Mouse (Mus musculus) layer of hippocampus, postnatal 10 days (tissue): ENCODE results near the gene Gpr137. TPM values are rescaled to one million over a fixed set of nuclear protein-coding genes. Genes with fewer than 3 reads are reported as not detected.

Source experiments
- DNase-seq, 2 experiments: peaks; one replicate each; pipeline ENCODE4 v3.0.0; 2021; ENCODE audit warnings: low spot score in 2 of 2
- total RNA-seq, 2 experiments: library from RNA; stranded (reverse); gene quantifications; 2 replicates each; pipeline ENCODE4 v1.2.3; 2021

Gpr137 gene
- total RNA-seq, 2 experiments from 2014 or later = 73.7 to 74.1 TPM

DNA sequence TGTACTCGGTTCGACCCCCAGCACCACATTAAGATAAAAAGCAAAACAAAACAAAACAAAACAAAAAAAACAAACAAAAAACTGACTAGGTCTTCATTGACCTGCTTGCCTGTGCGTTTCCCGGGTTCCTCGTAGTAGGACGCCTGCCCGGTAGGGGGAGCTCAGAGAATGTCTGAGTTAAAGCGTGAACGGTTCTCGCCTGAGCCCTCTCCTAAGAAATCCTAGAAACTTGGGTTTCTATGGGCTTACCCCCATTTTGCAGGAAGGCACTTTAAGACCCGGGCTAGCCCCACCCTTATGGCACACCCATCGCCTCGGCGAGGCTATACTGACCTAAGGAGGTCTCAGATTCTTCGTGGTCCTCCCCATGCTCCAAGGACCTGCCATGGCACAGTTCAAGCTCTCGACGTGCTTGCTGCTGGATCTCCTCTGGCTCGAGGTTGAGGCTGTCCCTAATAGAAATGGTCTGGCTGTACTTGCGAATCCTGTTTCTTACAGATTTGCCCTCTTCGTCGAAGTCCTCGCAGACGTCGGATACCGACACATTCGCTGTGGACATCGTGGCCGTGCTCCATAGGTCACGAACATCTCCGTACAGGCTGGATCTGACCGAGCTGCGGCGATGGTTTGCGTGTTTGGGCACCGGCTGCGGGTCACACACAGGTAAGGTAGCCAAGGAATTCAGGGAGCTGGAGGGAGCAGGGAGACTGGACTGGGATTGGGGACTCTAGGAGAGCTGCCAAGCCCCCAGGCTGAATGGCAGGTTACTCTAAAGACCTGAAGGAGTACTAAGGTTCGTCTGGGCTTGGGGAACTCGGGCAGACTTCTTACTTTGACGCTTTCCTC, 17.6 kb downstream of the Gpr137 start:
- DNase-seq = peak; percentile 86 to 90

DNA sequence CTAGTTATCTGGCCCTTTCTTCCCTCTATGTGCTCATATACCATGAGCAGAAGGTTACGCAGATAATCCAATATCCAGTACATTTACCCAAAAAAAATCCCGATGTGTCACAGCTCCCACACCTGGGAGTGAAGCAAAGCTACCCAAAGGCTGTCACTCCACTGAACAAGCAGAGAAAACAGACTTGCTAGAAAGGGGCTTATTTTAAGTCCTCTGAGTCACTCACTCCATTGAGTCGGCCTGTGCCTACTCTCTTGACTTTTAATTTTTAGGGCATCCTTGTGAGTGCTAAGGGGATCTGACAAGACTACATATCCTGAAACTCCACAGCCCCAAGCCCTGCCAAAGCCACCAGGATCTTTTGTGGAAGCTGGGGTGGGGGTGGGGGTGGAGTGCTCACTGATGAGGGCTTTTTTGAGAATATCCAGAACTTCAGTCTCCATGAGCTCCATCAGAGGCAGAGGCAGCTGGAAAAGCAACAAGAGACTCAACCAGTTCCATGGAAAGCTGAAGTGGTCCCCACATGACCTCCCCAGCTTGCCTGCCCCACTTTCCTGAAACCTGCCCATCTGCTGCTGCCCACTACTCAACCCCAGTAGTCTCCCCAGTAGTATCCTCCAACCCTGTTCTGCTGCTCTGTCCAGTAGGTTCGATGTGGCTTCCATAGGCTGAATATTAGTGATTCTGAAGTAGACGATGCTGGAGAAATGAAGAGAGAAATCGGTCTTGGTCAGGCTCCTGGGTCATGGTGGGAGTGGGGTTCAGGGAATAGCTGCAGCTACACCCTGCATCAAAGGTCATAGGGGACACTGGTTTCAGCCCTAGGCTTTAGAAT, 19.2 kb downstream of the Gpr137 start:
- no peak for DNase-seq

- DNase-seq = peak; percentile 99
Observed at GRCm38 (mm10) chr19:6921647-6922567, 20.4 kb downstream of the Gpr137 start, which contains the start of gene Esrra. Esrra (minus strand) TSS chr19:6921813.

DNA sequence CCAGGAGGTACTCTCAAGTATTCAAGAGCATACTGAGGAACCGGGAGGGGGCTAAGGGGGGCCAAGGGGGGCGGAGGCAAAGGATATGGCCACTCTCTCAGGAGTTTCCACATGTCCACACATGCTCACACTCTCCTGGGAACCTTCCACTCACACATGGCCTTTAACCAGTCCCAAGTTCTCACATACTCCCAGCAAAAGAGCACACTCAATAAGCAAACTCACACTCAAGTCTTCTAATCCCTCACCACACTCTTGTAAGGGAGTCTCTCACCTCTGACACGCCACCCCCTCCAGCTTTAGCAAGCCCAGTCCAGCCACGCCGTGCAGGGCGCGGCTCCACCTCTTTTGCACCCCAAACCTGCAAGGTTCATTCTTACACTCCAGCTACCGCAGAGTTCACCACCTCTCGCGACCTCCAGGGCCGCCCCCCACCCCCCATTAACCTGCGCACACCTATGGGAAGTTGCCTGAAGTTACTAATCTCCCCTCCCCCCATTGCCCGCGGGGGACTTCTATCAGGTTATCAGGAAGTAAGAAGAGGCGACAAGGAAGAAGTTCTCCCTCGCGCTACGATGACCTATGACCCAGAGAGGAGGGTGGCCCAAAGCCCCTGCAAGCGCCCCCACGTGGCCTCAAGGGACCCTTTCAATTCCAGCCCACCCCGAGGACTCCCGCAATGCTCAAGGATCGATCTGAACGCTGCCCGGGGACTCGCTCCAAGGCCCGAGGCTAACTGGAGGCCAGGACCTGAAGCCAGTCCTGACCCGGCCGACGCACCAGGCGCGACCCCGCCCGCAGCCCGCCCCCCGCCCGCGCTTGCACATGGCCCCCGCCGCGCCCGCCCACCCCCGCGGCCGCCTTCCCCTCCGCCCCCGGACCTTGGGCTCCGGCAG, 21.3 kb downstream of the Gpr137 start:
- DNase-seq = peak in 1 of 2 experiments; percentile 67

GRCm38 (mm10) chr19:6919876-6920740, 22.2 kb downstream of the Gpr137 start:
- no peak for DNase-seq

GRCm38 (mm10) chr19:6919431-6919830, 22.8 kb downstream of the Gpr137 start:
- no peak for DNase-seq

DNA sequence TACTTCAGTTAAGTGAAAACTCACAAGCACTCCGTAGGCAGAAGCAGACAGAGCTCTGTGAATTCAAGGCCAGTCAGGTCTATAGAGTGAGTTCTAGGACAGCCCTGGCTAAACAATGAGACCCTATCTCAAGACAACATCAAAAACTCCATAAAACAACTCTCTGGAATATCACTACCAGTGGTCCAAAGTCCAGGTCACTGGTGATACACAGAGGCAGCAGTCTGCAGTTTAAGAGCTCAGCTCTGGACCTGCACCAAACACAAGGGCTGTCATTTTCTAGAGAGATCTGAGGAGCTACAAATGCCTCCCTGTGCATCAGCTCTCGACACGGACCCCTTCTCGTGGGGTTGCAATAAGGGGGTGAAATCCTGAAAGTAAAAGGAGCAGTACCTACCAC, 24.0 kb downstream of the Gpr137 start:
- no peak for DNase-seq

- DNase-seq = no peak
Observed at GRCm38 (mm10) chr19:6916496-6916895, 25.8 kb downstream of the Gpr137 start.

DNA sequence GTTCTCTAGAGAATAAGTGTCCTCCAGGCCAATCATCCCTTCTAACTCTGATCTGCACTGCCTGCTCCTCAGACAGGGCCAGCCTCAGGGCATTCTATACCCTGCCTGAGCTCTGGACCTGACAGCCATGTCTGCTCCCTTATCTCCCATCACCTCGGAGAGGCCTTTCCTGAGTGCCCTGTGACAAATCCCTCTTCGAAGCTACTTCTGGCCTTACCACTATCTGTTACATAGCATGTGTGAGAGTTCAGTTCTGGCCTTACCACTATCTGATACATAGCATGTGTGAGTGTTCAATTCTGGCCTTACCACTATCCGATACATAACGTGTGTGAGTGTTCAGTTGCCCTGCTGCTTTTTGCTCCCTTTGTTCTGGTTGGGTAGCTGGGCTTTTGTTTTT, 27.0 kb downstream of the Gpr137 start:
- DNase-seq = no peak

DNA sequence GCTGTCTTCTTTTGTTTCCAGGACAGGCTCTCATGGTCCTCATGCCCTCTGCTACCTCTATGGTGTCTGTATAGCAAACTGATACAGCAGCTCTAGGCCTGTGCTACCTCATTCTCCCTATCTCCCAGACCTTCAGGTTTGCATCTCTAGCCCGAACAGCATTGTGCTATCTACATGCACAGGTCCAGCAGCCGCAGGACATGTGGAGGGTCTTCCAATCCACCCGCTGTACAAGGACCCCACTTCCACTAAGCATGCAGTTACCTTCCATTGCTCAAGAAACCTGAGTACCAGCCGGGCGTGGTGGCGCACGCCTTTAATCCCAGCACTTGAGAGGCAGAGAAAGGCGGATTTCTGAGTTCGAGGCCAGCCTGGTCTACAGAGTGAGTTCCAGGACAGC, 27.7 kb downstream of the Gpr137 start:
- DNase-seq = no peak

- DNase-seq = no peak
Observed at GRCm38 (mm10) chr19:6913991-6914390, 28.3 kb downstream of the Gpr137 start.

DNA sequence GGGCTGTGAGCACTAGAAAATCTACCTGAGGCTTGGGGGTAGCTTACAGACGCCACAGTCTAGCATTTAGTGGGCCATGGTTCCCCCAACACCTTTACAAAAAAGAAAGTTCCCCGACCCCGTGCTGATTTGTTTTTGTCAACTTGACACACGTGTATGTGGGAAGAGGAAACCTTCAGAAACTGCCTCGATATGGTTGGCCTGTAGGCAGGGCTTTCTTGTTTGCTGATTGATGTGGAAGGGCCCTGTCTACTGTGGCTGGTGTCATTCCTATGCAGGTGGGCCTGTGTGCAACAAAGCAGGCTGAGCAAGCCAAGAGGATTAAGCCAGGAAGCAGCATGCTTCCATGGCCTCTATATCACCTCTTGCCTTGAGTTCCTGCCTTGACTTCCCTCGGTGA, 29.2 kb downstream of the Gpr137 start:
- no peak for DNase-seq

GRCm38 (mm10) chr19:6912205-6912970, 29.9 kb downstream of the Gpr137 start:
- DNase-seq = no peak

GRCm38 (mm10) chr19:6911101-6912074, 30.9 kb downstream of the Gpr137 start:
- DNase-seq = no peak

DNA sequence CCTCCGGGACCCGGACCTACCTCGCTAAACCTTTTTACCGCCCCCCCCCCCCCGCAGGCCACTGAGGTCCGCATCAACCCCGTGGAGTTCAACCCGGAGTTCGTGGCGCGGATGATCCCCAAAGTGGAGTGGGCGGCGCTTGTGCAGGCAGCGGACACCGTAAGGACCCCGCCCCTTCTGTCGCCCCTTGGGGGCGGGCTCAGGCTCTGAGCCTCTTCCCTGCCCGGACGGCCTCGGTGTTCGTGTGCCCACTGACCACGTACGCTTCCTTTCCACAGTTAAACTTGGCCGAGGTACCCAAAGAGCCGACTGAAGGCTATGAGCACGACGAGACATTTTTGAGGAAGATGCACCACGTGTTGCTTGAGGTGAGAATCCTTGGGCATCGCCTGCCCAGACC, 32.0 kb downstream of the Gpr137 start:
- peak in 1 of 2 experiments; percentile 45 for DNase-seq

- DNase-seq = peak; percentile 87 to 91
Observed at GRCm38 (mm10) chr19:6909507-6910289, 32.6 kb downstream of the Gpr137 start, which contains the start of the genes Trmt112 and Prdx5. Trmt112 (plus strand) TSS chr19:6909698. Prdx5 (minus strand) TSS chr19:6910106.
